ENCODE assay signal across 13 mouse cellular contexts in genomic region chr6:112311385-112311784, GRCm38 (mm10). TPM values are rescaled to one million over a fixed set of nuclear protein-coding genes. Genes with fewer than 3 reads are reported as not detected.
A peak's percentile ranks its signal among the peaks of the same experiment; 100 is the strongest.
DNase-seq lines count a peak whose midpoint lies in the region; ATAC-seq and TF ChIP-seq lines count a peak whose summit lies in the region.
"Had no signal": no experiment of that assay in that cellular context is flagged by ENCODE, and none has a peak within 500 bp of the region (broad histone marks: within the 10 kb centered on the region; RNA-seq: fewer than 3 reads in every experiment).

No protein-coding gene starts in this region.

- no peak overlapping the region for H3K27ac ChIP-seq in forebrain, embryonic 13.5 days
- H3K27ac ChIP-seq in forebrain, embryonic 11.5 days (ENCODE audit: low read depth, low read length), result no peak overlapping the region
- H3K27ac ChIP-seq in forebrain, postnatal 0 days (ENCODE audit: low read depth, low read length), result no peak overlapping the region
- H3K27ac ChIP-seq in limb, embryonic 10.5 days, result peak overlapping the region; percentile 14; the same call in 1 of the 2 replicates
- H3K27ac ChIP-seq: stomach, embryonic 15.5 days had no signal

- no peaks in the 10 kb centered on the region for H3K9me3 ChIP-seq in forebrain, embryonic 13.5 days (replicated peaks)
- H3K9me3 ChIP-seq in forebrain, embryonic 11.5 days (ENCODE audit: control insufficient read depth, low read length), result no peaks in the 10 kb centered on the region
- no peaks in the 10 kb centered on the region for H3K9me3 ChIP-seq in forebrain, postnatal 0 days (ENCODE audit: low read length)
- H3K9me3 ChIP-seq in limb, embryonic 10.5 days (replicated peaks), result no peaks in the 10 kb centered on the region
- H3K9me3 ChIP-seq: stomach, embryonic 15.5 days had no signal

- no peak for DNase-seq in forebrain, embryonic 11.5 days (ENCODE audit: low spot score)
- peak; percentile 11 for DNase-seq in left cerebral cortex, adult 11 months (ENCODE audit: low spot score)
- DNase-seq in left cerebral cortex, adult 18-20 months (ENCODE audit: low spot score in 2 of 2), result no peak
- DNase-seq in forebrain, postnatal 0 days, result peak; percentile 57
- DNase-seq in limb, embryonic 10.5 days (ENCODE audit: low spot score), result peak; percentile 45
- DNase-seq in lung, postnatal 4 days, result no peak
- DNase-seq: adrenal gland, postnatal 25 days; gastrocnemius, postnatal 25 days; heart, postnatal 36 days had no signal

- H3K27me3 ChIP-seq in forebrain, embryonic 13.5 days, result no peaks in the 10 kb centered on the region
- H3K27me3 ChIP-seq in forebrain, embryonic 11.5 days (ENCODE audit: control insufficient read depth, insufficient read depth, low read length), result no peaks in the 10 kb centered on the region
- H3K27me3 ChIP-seq in forebrain, postnatal 0 days (ENCODE audit: insufficient read depth, low read length), result no peaks in the 10 kb centered on the region
- H3K27me3 ChIP-seq in limb, embryonic 10.5 days (ENCODE audit: low read depth, poor library complexity, severe bottlenecking), result no peaks in the 10 kb centered on the region
- H3K27me3 ChIP-seq: megakaryocyte, embryonic 14.5 days; stomach, embryonic 15.5 days had no signal

- no peaks in the 10 kb centered on the region; the same call in 1 of the 2 replicates for H3K36me3 ChIP-seq in forebrain, embryonic 13.5 days (ENCODE audit: poor library complexity, severe bottlenecking)
- H3K36me3 ChIP-seq in forebrain, embryonic 11.5 days (ENCODE audit: control insufficient read depth, insufficient read depth, low read length), result no peaks in the 10 kb centered on the region
- no peaks in the 10 kb centered on the region for H3K36me3 ChIP-seq in forebrain, postnatal 0 days (ENCODE audit: insufficient read depth)
- no peaks in the 10 kb centered on the region for H3K36me3 ChIP-seq in limb, embryonic 10.5 days
- H3K36me3 ChIP-seq: stomach, embryonic 15.5 days had no signal

- no peak overlapping the region for H3K9ac ChIP-seq in forebrain, embryonic 13.5 days
- H3K9ac ChIP-seq in forebrain, embryonic 11.5 days (ENCODE audit: low read length), result no peak overlapping the region
- no peak overlapping the region for H3K9ac ChIP-seq in forebrain, postnatal 0 days
- H3K9ac ChIP-seq: stomach, embryonic 15.5 days had no signal

- peaks cover 10% of the 10 kb centered on the region; the same call in 1 of the 2 replicates for H3K4me1 ChIP-seq in forebrain, embryonic 13.5 days
- H3K4me1 ChIP-seq in forebrain, embryonic 11.5 days (replicated peaks; ENCODE audit: control insufficient read depth, insufficient read depth, low read length), result no peaks in the 10 kb centered on the region
- H3K4me1 ChIP-seq in forebrain, postnatal 0 days (ENCODE audit: insufficient read depth), result no peaks in the 10 kb centered on the region
- peaks cover 29% of the 10 kb centered on the region for H3K4me1 ChIP-seq in limb, embryonic 10.5 days
- H3K4me1 ChIP-seq: megakaryocyte, embryonic 14.5 days; stomach, embryonic 15.5 days had no signal

- peak; percentile 91 for ATAC-seq in forebrain, embryonic 13.5 days
- no peak for ATAC-seq in forebrain, embryonic 11.5 days (replicated peaks; ENCODE audit: low FRiP score)
- ATAC-seq in forebrain, postnatal 0 days, result peak; percentile 91
- no peak for ATAC-seq in activated CD4-positive, CD25-positive, alpha-beta regulatory T cell, adult 4 months

- no peak overlapping the region for H3K4me3 ChIP-seq in forebrain, embryonic 13.5 days
- H3K4me3 ChIP-seq in forebrain, embryonic 11.5 days (ENCODE audit: low read depth, low read length), result no peak overlapping the region
- H3K4me3 ChIP-seq in forebrain, postnatal 0 days (ENCODE audit: low read depth, low read length), result no peak overlapping the region
- no peak overlapping the region for H3K4me3 ChIP-seq in limb, embryonic 10.5 days
- H3K4me3 ChIP-seq: megakaryocyte, embryonic 14.5 days; stomach, embryonic 15.5 days had no signal

- 27% methylated on average over 4 of the region's 4 CpGs for WGBS in forebrain, embryonic 13.5 days
- 56% methylated on average over 4 of the region's 4 CpGs for WGBS in forebrain, embryonic 11.5 days
- 15% methylated on average over 4 of the region's 4 CpGs for WGBS in forebrain, postnatal 0 days
- WGBS in limb, embryonic 10.5 days, result 10% methylated on average over 4 of the region's 4 CpGs

- TF ChIP-seq CTCF in forebrain, postnatal 0 days (IDR thresholded peaks at IDR 0.05; ENCODE audit: low read depth), result no peak

- no peak overlapping the region for H3K4me2 ChIP-seq in forebrain, embryonic 13.5 days
- no peak overlapping the region for H3K4me2 ChIP-seq in forebrain, embryonic 11.5 days (ENCODE audit: low read depth, low read length, severe bottlenecking)
- H3K4me2 ChIP-seq in forebrain, postnatal 0 days (ENCODE audit: low read depth), result no peak overlapping the region
- H3K4me2 ChIP-seq: stomach, embryonic 15.5 days had no signal

RNA-seq across cellular contexts. Expression of gene Lmcd1, which starts 37.8 kb away (rescaled TPM):
- polyA plus RNA-seq in forebrain, embryonic 13.5 days (2015; fragmentation: Nextera tagmentation; extraction: Ambion mirVana), result 14.6 and 14.8 TPM in 2 replicates
- 3.4 and 3.9 TPM in 2 replicates for polyA plus RNA-seq in forebrain, embryonic 11.5 days (2014; fragmentation: Nextera tagmentation; extraction: Ambion mirVana)
- 10 to 100 TPM in 1 of 2 experiments, 1 to 10 TPM in 1; 7.6 to 10.6 TPM for total RNA-seq in left cerebral cortex, adult 18-20 months (2021)
- total RNA-seq in forebrain, postnatal 0 days (2014; rRNA removed), result 6.8 and 6.9 TPM in 2 replicates
- 7.3 and 8.4 TPM in 2 replicates for polyA plus RNA-seq in forebrain, postnatal 0 days (2015; fragmentation: Nextera tagmentation; extraction: Ambion mirVana)
- polyA plus RNA-seq in limb, embryonic 10.5 days (2016; fragmentation: Nextera tagmentation; extraction: Ambion mirVana), result 5.0 and 6.0 TPM in 2 replicates
- polyA plus RNA-seq in activated CD4-positive, CD25-positive, alpha-beta regulatory T cell, adult 4 months (2017; shearing (Covaris generic)), result not detected

Comparison
In these comparisons a context has a peak if more than half of its experiments do, and no peak if none do; other contexts are left out.
1. ATAC-seq: peak in forebrain, embryonic 13.5 days (single experiment) and forebrain, postnatal 0 days (single experiment); none in forebrain, embryonic 11.5 days (single experiment) and activated CD4-positive, CD25-positive, alpha-beta regulatory T cell, adult 4 months (single experiment).
2. DNase-seq: peak in left cerebral cortex, adult 11 months (single experiment), forebrain, postnatal 0 days (single experiment) and limb, embryonic 10.5 days (single experiment); none in forebrain, embryonic 11.5 days (single experiment), left cerebral cortex, adult 18-20 months (0 of 2) and lung, postnatal 4 days (0 of 2).